Mouse (Mus musculus) c-Kit-positive CD71-positive TER-119-positive erythroid progenitor cells, embryonic 14.5 days (primary cell): Measurements from ENCODE around the gene Celf5.

Source experiments
- DNase-seq: peaks from one replicate; pipeline ENCODE4 v3.0.0-alpha.2; 2013; ENCODE audit warnings: low spot score

Celf5 gene

GRCm38 (mm10) chr10:81482533-81482889 is at the start of gene Celf5:
TSS of gene Celf5 (minus strand) at chr10:81482709.
- DNase-seq: no peak

DNA sequence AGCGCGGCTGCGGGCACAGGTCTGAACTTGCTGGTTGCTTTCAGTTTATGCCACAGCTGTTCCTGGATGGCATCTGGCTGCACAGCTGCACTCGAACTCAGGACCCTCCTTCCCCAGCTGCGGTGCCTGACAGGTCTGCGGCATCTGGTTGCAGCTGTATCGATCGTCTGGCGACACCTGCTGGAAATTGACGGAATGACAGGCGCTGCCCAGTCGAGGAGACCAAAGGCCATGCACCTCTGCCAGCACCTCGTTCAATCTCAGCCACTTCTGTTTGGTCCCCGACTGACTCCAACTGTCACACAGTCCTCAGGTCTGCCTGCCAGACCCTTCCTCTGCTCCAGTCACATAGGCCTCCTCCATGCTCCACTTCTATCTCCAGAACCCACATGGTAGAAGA is 44.3 kb upstream of the Celf5 start:
- peak; percentile 75 for DNase-seq

DNA sequence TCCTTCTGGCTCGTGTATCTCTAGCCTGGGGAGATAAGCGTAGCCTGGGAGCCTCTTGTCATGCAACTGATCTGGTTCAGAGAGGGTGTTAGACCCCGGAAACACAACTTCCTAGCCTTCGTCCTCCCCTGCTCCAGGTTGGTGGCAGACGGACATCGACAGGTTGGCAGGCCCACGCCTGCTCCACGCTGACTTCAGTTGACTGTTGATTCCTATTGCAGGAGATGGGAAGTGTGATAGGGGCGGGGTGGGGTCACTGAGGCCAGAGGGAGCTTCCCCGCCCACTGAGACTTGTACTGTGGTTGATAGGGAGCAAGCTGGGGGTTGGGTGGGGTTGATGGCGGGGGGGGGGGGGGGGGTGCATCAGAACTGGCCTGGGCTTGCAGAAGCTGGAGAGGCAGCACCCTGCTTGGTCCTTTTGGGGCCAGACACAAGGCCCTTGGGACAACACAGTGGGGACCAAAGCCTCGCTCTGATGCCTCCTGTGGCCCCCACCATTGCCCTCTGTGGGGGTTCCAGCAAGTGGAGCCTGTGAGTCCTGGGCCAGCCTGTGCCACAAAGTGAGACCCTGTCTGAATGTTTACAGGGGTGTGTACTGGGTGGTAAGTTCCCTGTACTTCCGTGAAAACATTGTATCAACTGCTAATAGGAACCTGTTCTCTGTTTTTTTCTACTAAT is 42.6 kb upstream of the Celf5 start:
- DNase-seq: peak; percentile 64

- DNase-seq: no peak
Observed at GRCm38 (mm10) chr10:81524051-81524605, 41.6 kb upstream of the Celf5 start, which contains the start of gene Gna15. TSS of gene Gna15 (minus strand) at chr10:81524225.

- DNase-seq: no peak
Observed at GRCm38 (mm10) chr10:81523570-81523969, 41.1 kb upstream of the Celf5 start.

DNA sequence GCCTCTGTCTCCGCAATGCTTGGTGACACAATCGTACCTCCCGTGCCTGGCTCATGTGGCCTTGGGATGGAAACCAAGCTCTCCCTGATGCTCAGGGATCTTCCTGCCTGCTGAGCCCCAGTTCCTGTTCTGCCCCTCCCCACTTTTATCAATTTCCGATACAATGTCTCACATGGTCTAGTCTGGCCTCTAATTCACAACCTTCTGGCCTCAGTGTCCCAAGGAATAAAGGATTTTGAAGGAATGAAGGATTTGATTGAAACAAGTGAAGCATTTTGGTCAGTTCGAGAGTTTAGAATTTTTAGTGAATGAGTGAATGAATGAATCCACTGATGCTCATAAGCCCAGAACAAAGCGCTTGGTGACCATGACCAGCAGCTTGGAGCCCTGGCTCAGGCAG is 40.6 kb upstream of the Celf5 start:
- no peak for DNase-seq

DNA sequence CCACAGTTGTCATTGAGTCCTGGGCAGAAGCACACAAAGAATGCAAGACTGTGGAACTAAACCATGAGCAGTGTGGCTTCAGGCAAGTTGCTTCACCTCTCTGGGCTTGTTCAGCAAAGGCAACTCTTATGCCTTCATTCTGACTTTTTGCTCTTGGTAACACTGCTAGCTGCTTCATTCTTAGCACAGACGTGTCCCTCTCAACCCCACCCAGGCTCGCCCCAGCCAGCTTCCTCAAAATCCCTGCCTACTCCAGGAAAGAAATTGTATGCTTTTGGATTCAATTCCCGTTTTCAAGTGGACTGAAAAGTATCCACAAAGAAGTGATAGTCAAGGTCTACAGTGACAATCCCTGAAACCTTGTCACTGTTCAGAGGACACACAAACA is 37.5 kb upstream of the Celf5 start:
- DNase-seq: no peak

DNA sequence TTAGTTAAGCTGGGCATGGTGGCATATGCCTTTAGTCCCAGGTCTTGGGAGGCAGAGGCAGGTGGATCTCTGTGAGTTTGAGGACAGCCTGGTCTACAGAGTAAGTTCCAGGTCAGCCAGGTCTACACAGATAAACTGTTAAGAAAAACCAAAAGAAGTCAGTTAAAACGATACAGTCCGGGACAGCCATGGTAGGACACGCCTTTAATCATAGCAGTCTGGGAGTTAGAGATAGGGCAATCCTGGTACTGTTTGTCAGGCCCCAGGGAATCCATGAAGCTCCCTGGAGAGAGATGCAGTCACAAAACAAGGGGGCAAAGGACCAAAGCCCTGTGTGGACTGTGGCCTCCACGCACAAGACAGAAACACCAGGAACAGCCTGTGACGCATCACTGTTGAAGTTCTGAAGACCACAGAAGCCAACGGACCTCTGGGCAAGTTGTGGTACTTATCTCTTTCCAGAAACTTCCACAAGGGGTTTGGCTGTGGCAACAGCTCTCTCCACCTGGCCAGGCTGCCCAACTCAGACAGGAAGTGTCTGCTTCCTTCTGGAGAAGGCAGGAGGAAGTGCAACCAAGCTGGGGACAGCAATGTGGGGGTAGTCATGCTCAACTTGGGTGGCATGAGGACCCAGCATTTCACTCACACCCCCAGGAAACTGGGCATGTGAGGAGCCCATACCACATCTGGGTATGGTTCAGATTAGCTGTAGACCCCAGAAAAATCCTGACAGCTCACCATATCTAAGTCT is 36.9 kb upstream of the Celf5 start:
- no peak for DNase-seq

DNA sequence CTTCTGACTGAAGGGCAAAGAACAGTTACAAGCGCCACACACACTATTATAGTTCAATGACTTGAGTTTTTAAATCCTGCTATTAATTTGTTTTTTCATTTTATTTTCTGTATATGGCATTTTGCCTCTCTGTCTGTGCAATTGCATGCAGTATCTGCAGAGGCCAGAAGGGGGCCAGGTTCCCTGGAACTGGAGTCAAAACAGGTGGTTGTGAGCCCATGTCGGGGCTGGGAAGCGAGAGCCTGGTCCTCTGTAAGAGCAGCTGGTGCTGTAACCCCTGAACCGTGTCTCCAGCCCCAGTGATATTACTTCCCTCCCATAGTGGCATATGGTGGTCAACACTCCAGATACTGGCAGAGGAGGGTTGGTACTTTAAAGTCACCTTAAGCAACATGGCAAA is 36.0 kb upstream of the Celf5 start:
- DNase-seq: no peak

DNA sequence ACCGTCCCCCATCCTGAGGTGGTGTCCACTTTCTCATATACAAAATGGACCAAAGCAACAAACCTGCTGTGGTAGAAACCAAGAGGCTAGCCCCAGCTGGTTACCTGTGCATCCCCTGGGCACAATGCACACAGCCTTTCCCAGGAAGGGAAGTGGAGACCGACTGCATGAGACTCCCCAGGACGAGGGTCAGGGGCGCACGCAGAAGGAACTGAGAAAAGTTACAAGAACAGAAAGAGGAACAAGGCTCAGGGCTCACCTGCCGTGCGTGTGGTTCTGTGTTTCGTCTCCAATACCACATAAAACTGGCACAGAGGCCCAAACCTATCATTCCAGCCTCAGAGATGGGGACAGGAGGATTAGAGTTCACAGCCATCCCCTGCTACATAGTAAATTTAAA is 34.7 kb upstream of the Celf5 start:
- DNase-seq: no peak

DNA sequence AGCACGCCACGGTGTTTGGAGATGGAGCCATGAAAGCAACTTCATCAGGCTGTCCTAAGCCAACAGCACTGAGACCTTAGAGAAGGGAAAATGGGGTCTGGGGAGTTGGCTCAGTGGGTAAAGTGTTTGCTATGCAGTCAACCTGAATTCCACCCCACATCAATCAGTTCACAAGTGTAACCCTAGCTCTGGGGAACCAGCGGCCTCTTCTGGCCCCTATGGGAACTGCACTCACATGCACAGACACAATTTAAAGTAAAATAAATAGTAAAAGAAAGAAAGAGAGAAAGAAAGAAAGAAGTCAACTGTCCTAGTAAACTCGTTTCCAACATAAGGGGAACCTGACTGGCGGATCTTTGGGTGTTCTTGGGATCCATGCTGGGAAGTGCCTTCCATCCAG is 31.3 kb upstream of the Celf5 start:
- no peak for DNase-seq

- no peak for DNase-seq
Observed at GRCm38 (mm10) chr10:81510246-81510810, 27.8 kb upstream of the Celf5 start.

DNA sequence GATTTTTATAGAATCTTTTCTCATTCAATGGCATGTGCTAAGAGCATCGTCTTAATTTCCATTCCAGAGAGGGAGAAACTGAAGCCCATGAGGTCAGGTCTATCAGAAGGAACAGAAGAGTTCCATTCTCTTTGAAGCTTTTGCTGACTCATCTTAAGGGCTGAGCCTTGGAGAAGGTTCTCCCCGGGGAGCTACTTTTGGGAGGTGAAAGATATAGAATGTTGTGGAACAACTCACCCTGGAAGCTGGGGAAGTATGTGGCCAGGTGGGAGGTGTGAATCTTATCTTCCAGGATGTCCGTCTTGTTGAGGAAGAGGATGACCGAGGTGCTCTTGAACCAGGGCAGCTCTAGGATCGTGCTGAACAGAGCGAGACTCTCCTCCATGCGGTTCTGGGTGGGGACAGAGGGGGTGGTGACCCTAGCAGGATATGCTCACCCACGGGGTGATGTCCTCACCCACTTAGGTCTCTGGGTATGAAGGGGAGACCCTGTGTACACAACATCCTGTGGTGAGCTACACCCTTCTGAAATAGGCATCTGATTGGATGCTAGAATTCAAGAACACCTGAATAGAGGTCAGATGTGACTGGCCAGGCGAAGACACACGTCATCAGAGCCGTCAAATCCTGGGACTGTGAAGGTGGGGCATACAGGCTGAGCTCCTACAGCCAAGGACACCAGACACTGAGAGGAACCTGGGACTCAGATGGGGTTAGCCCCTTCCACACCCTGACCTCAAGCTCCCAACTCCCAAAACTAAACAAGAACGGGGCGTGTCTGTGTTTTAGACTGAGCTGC is 25.4 kb upstream of the Celf5 start:
- no peak for DNase-seq

- DNase-seq: no peak
Observed at GRCm38 (mm10) chr10:81507095-81507494, 24.6 kb upstream of the Celf5 start.

GRCm38 (mm10) chr10:81505016-81505664 is 22.6 kb upstream of the Celf5 start:
- no peak for DNase-seq

- DNase-seq: peak; percentile 76
Observed at GRCm38 (mm10) chr10:81502658-81503057, 20.1 kb upstream of the Celf5 start.

DNA sequence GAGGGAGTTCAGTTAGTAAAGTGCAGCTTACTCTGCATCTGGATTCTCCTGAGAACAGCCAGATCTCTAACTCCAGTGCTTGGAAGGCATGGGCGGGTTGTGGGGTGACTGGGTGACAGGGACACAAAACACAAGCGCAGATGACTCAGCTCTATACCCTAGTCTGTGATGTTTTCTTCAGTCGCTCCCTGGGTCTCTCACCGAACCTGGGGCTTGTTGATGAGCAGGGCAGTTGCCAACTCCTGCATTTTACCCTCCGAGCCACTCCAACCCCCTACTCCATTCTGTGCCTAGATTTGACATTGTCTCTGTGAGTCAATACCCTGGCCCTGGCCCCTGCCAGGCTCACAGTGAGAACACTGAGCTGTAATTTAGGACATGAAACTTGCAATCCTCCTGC is 19.4 kb upstream of the Celf5 start:
- no peak for DNase-seq

DNA sequence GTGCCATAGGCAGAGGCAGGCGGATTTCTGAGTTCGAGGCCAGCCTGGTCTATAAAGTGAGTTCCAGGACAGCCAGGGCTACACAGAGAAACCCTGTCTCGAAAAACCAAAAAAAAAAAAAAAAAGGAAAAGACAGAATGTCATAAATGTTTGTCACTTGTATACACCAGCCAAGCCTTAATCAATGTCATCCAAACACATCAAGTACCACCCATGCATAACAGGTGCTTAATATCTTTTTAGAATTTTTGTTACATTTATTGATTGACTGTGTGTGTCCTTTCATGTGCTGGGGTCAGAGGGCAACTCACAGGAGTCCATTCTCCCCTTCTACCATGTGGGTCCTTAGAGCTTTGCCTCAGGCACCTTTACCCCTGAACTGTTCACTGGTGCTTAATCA is 17.5 kb upstream of the Celf5 start, which contains the start of gene S1pr4:
S1pr4 (minus strand) TSS at position 101 of the 400 bp plus-strand sequence.
- DNase-seq: no peak

DNA sequence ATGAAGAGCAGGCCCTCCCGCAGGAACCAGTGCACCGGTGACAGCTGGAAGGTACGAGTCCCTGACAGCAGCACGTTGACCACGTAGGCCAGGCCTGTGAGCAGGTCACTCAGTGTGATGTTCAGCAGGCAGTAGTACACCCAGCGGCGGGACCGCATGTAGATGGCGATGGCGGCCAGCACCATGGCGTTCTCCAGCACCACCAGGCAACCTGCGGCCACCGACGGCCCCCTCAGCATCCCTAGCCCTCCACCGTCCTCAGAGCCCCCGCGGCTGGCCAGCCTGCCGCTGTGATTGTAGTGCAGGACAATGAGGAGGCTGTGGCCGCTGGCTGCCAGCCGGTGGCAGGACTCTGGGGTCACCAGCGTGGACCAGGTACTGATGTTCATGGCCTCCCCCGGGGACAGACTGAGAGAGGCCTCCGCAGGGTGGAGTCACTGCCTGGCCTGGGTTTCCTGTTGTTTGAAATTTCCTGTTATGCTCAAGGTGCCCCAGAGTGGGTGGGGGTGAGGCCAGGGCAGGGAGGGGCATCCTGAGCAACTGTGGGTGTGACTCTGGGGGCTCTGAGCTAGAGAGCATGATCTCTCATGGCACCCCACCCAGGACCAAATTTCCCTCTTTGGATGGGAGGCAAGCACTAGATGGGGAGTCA is 16.9 kb upstream of the Celf5 start:
- DNase-seq: no peak

GRCm38 (mm10) chr10:81498316-81499249 is 16.1 kb upstream of the Celf5 start:
- no peak for DNase-seq
